Mouse (Mus musculus): ENCODE results near the gene Sh2d3c.

- TF ChIP-seq CTCF (IDR thresholded peaks at IDR 0.05; ENCODE audit: insufficient read depth, low read depth, low read length) (no peak), POLR2A (IDR thresholded peaks at IDR 0.05; ENCODE audit: insufficient read depth, low read depth, low read length) (no peak)
Observed at GRCm38 (mm10) chr2:32778081-32778480, 57.2 kb downstream of the Sh2d3c start.

All from olfactory bulb, adult 2 months (tissue).